Mouse (Mus musculus) liver, embryonic 13.5 days (tissue): ENCODE data around the gene Mknk2. TPM values are rescaled to one million over a fixed set of nuclear protein-coding genes. Genes with fewer than 3 reads are reported as not detected.
"Not testable (repeated sequence)": the region's sequence is repeated elsewhere in the genome, so short reads cannot be mapped to it uniquely, and the experiment has no call there.

Source experiments
- ATAC-seq: fragments of 200-750 bp; cut with Nextera tagmentation; 2 replicates; pipeline ENCODE4 v1.8.0; 2017; ENCODE audit warnings: low read depth, mild to moderate bottlenecking, moderate number of reproducible peaks, moderate library complexity
- DNase-seq: peaks from one replicate; pipeline ENCODE4 v3.0.0; 2022
- H3K27ac ChIP-seq: fragments of 300-500 bp; sonication (generic); 2 replicates; pipeline ENCODE4 v1.5.1; 2015; ENCODE audit warnings: moderate library complexity, mild to moderate bottlenecking, inconsistent platforms
- H3K27me3 ChIP-seq: fragments of 300-500 bp; sonication (generic); 2 replicates; pipeline ENCODE4 v1.6.1; 2015; ENCODE audit warnings: mild to moderate bottlenecking, inconsistent platforms
- H3K36me3 ChIP-seq: fragments of 300-500 bp; sonication (generic); 2 replicates; pipeline ENCODE4 v1.6.1; 2015; ENCODE audit warnings: mild to moderate bottlenecking, inconsistent platforms
- H3K4me1 ChIP-seq: fragments of 300-500 bp; sonication (generic); replicated peaks from 2 replicates; pipeline ENCODE4 v1.6.1; 2015; ENCODE audit warnings: inconsistent platforms
- H3K4me2 ChIP-seq: fragments of 300-500 bp; sonication (generic); 2 replicates; pipeline ENCODE4 v1.6.1; 2015; ENCODE audit warnings: inconsistent platforms, mild to moderate bottlenecking, moderate library complexity
- H3K4me3 ChIP-seq: fragments of 300-500 bp; sonication (generic); replicated peaks from 2 replicates; pipeline ENCODE4 v1.5.1; 2015; ENCODE audit warnings: mild to moderate bottlenecking, inconsistent platforms
- H3K9ac ChIP-seq: fragments of 300-500 bp; sonication (generic); 2 replicates; pipeline ENCODE4 v1.6.1; 2015; ENCODE audit warnings: mild to moderate bottlenecking, inconsistent platforms
- H3K9me3 ChIP-seq: fragments of 300-500 bp; sonication (generic); replicated peaks from 2 replicates; pipeline ENCODE4 v1.6.1; 2016; ENCODE audit warnings: inconsistent platforms
- WGBS: fragments of 180-500 bp; shearing (Covaris S2); methylation state at CpG from one replicate; pipeline ENCODE4 v1.1.7; 2015; ENCODE audit not compliant: insufficient replicate concordance; 5-methylcytosine and 5-hydroxymethylcytosine counted together
- polyA plus RNA-seq: library from polyadenylated mRNA; unstranded; fragments of >200 nt; fragmentation: Nextera tagmentation; extraction: Ambion mirVana; gene quantifications from 2 replicates; pipeline ENCODE4 v1.2.1, GENCODE M21; 2015

Mknk2 gene
- polyA plus RNA-seq, 1 experiment from 2014 or later: 73.8 TPM

DNA sequence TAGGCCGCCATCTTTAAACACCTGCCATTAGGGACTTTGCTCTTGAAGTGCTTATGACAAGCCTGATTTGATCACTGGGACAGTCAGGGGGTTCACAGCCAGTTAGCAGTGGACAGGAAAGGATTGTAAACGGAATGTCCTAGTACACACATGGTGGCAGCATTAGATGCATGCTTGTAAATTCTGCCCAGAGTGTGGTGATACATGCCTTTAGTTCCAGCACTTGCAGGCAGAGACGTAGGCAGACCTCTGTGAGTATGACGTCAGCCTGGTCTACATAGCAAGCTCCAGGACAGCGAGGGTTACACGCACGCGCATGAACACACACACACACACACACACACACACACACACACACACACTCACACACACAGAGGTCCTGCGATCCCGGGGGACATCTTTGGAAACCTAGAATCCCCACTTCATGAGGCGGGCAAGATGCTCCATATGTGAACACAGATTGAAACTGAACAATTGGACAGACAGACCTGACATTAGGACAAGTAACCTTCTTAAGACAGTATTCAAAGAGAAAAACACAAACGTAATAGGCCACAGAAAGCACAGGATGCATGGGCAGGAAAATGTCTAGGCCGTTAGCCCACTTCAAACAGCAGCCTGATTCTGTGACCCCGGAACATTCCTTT is 19.6 kb downstream of the Mknk2 start:
- 0 out of 2 replicates have a peak overlapping the region, but pooled peaks have one; percentile 50 for H3K4me2 ChIP-seq
- H3K9ac ChIP-seq: no peak overlapping the region
- H3K4me1 ChIP-seq: peaks cover 66% of the 10 kb centered on the region
- H3K27ac ChIP-seq: peak overlapping the region; percentile 88
- no peak for ATAC-seq
- no peaks in the 10 kb centered on the region for H3K27me3 ChIP-seq
- no peak for DNase-seq
- 84% methylated on average over 14 of the region's 14 CpGs for whole genome bisulfite sequencing
- H3K36me3 ChIP-seq: no peaks in the 10 kb centered on the region
- H3K9me3 ChIP-seq: no peaks in the 10 kb centered on the region
- H3K4me3 ChIP-seq: no peak overlapping the region

DNA sequence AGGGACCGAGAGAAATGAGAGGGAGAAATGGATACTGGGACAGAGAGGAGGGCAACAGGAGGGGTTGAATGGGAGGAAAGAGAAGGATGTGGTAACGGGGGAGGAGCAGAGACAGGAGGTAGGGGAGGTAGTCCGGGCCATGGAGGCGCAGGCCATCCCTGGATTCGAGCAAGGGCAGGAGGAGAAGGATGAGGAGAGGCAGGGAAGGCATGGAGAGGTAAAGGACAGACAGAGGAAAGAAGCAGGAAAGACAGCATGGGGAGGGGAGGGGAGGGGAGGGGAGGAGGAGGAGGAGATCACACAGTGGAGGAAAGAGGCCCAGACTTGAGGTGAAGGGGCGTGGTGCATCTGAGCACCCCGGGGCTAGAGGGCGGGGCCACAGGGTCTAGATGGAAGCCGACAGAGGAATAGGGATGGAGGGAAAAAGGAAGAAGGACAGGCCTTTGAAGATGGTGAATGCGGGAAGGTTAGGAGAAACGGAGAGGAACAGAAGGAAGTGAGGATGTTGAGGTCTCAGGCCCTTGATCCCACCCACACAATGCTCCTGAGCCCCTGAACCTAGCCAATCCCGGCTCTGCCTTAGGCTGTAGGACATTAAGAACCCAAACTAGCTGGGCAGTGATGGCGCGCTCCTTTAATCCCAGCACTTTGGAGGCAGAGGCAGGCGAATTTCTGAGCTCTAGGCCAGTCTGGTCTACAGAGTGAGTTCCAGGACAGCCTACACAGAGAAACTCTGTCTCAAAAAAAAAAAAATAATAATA is 20.9 kb downstream of the Mknk2 start, which contains the start of gene Btbd2:
Gene Btbd2, minus strand, starts transcription at position 209 of the 761 bp plus-strand sequence.
- Histone ChIP-seq H3K4me2 (peak within 1 kb of the TSS; percentile 93), H3K4me3 (peak within 1 kb of the TSS; percentile 87), H3K27me3 (no peaks in the 10 kb centered on the region), H3K9ac (peak within 1 kb of the TSS; percentile 95), H3K9me3 (no peaks in the 10 kb centered on the region), H3K36me3 (no peaks in the 10 kb centered on the region), H3K4me1 (peaks cover 61% of the 10 kb centered on the region), H3K27ac (peak within 1 kb of the TSS; percentile 88)
- peak; percentile 61 for ATAC-seq
- DNase-seq: peak; percentile 67
- 33% methylated on average over 15 of the region's 15 CpGs for WGBS

DNA sequence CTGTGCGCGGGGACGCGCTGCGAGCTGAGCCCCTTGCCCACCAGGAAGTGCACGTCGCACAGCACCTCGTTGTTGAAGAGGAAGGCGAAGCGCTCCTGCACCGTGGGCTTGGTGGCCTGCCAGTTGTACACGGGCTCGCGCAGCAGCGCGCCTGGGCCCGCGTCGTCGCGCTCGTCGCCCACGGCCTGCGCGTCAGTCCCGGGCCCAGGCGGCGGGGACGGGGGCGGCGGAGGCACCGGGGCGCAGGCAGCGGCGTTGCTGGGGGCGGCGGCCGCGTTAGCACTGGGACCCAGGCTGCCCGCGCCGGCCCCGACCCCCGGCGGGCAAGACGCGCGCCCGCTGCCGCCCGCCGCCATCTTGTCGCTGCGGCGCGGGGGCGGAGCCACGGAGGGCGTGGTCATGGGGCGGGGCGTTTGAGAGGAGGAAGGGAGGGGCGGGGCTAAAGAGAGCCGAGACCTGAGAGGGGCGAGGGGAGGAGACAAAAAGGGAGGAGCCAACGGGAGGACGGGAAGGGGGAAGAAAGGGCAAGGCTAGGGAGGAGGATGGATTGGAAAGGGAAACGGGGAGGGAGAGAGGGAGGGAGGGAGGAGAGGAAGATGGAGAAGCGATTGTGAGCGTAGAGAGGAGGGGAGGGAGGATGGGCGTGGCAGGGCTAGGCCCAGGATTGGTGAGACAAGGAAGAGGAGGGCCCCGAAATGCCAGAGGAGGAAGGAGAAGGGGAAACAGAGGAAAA is 21.6 kb downstream of the Mknk2 start:
- H3K9me3 ChIP-seq: no peaks in the 10 kb centered on the region
- peaks cover 59% of the 10 kb centered on the region for H3K4me1 ChIP-seq
- no peaks in the 10 kb centered on the region for H3K27me3 ChIP-seq
- no peaks in the 10 kb centered on the region for H3K36me3 ChIP-seq
- ATAC-seq (peak; percentile 66), DNase-seq (peak; percentile 93)
- H3K4me3 ChIP-seq: peak overlapping the region; percentile 87
- peak overlapping the region; percentile 95 for H3K9ac ChIP-seq
- WGBS: under 1% methylated on average over 67 of the region's 72 CpGs
- H3K4me2 ChIP-seq: peak overlapping the region; percentile 93
- H3K27ac ChIP-seq: peak overlapping the region; percentile 88

GRCm38 (mm10) chr10:80655406-80656129 is 22.3 kb downstream of the Mknk2 start:
- H3K36me3 ChIP-seq: no peaks in the 10 kb centered on the region
- no peaks in the 10 kb centered on the region for H3K27me3 ChIP-seq
- peak overlapping the region; percentile 87 for H3K4me3 ChIP-seq
- H3K27ac ChIP-seq: peak overlapping the region; percentile 88
- peaks cover 55% of the 10 kb centered on the region for H3K4me1 ChIP-seq
- H3K9me3 ChIP-seq: no peaks in the 10 kb centered on the region
- DNase-seq (no peak), ATAC-seq (peak; percentile 24)
- WGBS: 4% methylated on average over 12 of the region's 12 CpGs
- H3K9ac ChIP-seq: peak overlapping the region; percentile 95
- peak overlapping the region; percentile 93 for H3K4me2 ChIP-seq

DNA sequence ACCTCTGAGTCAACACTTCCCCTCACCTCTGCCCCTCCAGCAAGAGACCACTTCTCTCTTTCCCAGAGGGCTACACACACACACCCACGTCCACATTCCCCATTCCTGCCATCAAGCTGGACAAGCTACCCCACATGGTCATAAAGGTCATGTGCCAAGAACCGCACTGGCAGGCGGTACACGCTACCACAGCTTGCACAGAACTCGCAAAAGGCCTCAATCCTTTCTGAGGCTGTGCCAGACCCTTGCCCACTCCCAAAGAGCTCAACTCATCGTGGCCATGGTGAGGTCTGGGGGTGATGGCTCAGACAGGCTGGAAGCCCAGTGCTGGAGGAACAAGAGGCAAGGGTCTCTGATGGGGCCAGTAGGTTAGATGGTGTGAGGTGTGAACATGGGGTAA is 23.0 kb downstream of the Mknk2 start:
- Histone ChIP-seq H3K4me2 (peak overlapping the region; percentile 93), H3K4me3 (peak overlapping the region; percentile 87; the same call in 1 of the 2 replicates), H3K36me3 (no peaks in the 10 kb centered on the region), H3K4me1 (peaks cover 55% of the 10 kb centered on the region), H3K27me3 (no peaks in the 10 kb centered on the region), H3K27ac (no peak overlapping the region; the same call in 1 of the 2 replicates), H3K9ac (0 out of 2 replicates have a peak overlapping the region, but pooled peaks have one; percentile 95), H3K9me3 (no peaks in the 10 kb centered on the region)
- DNase-seq (no peak), ATAC-seq (no peak)
- 83% methylated on average over 6 of the region's 6 CpGs for WGBS

DNA sequence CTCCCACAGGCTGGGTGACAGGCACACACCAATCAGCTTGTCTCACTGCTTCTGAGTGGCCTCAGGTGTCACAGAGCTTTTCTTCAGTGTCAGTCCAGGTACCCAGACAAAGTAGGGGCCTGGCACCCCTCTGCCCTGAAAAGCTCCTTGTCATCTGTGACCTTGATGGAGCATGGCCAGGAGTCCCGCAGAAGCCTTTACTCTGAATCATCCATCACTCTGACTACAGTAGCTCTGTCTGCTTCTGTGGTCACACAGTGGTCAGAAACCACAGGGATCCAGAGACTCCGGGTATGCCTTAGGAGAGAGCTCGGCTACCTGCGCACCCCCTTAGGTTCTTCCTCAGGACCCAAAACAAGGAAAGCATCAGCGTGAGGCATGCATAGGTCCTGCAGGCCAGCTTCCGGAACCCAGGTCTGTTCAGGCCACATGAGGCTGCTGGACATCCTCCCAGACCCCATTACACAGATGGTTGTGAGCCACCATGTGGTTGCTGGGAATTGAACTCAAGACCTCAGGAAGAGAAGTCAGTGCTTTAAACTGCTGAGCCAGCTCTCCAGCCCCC is 24.7 kb downstream of the Mknk2 start:
- H3K9ac ChIP-seq: no peak overlapping the region
- H3K36me3 ChIP-seq: no peaks in the 10 kb centered on the region
- DNase-seq: no peak
- no peaks in the 10 kb centered on the region for H3K27me3 ChIP-seq
- WGBS: 72% methylated on average over 6 of the region's 6 CpGs
- H3K27ac ChIP-seq: no peak overlapping the region
- H3K4me2 ChIP-seq: no peak overlapping the region
- no peaks in the 10 kb centered on the region for H3K9me3 ChIP-seq
- H3K4me3 ChIP-seq: no peak overlapping the region
- no peak for ATAC-seq
- H3K4me1 ChIP-seq: peaks cover 49% of the 10 kb centered on the region

DNA sequence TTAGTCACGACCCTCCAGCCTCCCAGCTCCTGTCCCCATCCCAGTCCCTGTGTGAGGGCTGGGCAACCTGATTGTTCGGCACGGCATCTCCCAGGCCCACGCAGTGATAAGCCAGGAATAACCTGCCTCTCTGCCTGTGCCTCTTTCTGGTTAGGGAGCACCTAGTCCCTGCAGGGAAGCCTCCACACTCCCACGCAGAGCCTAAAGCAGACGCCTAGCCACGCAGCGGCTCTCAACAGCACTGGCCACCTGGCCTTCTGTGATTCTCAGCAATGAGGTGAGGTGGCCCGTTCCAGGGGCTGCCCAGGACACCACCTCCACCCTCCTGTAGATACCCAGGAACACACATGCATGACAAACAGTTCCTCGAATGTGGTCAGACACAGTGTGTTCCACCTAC is 27.5 kb downstream of the Mknk2 start:
- H3K27ac ChIP-seq: no peak overlapping the region
- ATAC-seq (no peak), DNase-seq (no peak)
- no peaks in the 10 kb centered on the region for H3K27me3 ChIP-seq
- peaks cover 24% of the 10 kb centered on the region for H3K4me1 ChIP-seq
- peaks cover 10% of the 10 kb centered on the region for H3K36me3 ChIP-seq
- H3K9ac ChIP-seq: no peak overlapping the region
- no peaks in the 10 kb centered on the region for H3K9me3 ChIP-seq
- H3K4me2 ChIP-seq: no peak overlapping the region
- 79% methylated on average over 10 of the region's 10 CpGs for WGBS
- no peak overlapping the region for H3K4me3 ChIP-seq

DNA sequence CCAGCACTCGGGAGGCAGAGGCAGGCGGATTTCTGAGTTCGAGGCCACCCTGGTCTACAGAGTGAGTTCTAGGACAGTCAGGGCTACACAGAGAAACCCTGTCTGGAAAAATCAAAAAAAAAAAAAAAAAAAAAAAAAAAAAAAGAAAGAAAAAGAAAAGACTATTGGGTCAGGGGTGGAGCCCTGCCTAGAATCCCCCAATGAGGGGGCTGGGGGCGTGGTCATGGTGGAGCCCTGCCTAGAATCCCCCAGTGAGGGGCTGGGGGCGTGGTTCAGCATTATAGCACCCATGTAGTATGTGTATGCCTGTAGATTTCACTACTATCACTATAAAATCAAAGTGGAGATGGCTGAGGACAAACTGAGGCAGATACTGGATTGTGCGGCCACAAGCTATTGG is 28.0 kb downstream of the Mknk2 start:
- not testable (repeated sequence) for H3K27ac ChIP-seq, H3K27me3 ChIP-seq, H3K4me2 ChIP-seq, DNase-seq, H3K4me3 ChIP-seq, ATAC-seq, H3K9me3 ChIP-seq, H3K9ac ChIP-seq
- peaks cover 14% of the 10 kb centered on the region for H3K36me3 ChIP-seq
- 78% methylated on average over 6 of the region's 6 CpGs for WGBS
- H3K4me1 ChIP-seq: peaks cover 19% of the 10 kb centered on the region

DNA sequence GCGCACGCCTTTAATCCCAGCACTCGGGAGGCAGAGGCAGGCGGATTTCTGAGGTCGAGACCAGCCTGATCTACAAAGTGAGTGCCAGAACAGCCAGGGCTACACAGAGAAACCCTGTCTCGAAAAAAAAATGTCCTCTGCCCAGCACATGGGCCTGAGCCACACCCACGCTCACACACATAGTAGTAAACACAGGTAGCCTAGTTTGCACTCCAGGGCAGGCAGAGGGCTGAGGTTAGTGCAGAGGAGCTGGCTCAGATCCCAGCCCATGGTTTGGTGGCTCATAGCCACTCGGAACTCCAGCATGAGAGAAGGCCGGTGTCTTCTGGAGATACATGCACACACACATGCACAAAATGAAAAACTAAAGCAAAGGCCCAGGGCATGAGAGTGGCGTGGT is 31.0 kb downstream of the Mknk2 start:
- H3K4me2 ChIP-seq: no peak overlapping the region
- H3K36me3 ChIP-seq: peaks cover 41% of the 10 kb centered on the region
- H3K9me3 ChIP-seq: no peaks in the 10 kb centered on the region
- 0 out of 2 replicates have a peak, but pooled peaks cover 3% of the 10 kb centered on the region for H3K4me1 ChIP-seq
- H3K27me3 ChIP-seq: no peaks in the 10 kb centered on the region
- WGBS: 81% methylated on average over 10 of the region's 10 CpGs
- H3K9ac ChIP-seq: no peak overlapping the region
- no peak overlapping the region for H3K27ac ChIP-seq
- DNase-seq: no peak
- ATAC-seq: no peak
- H3K4me3 ChIP-seq: no peak overlapping the region

GRCm38 (mm10) chr10:80635345-80635744 is 42.6 kb downstream of the Mknk2 start:
- H3K4me2 ChIP-seq: no peak overlapping the region
- peaks cover 72% of the 10 kb centered on the region for H3K36me3 ChIP-seq
- peaks cover 26% of the 10 kb centered on the region for H3K4me1 ChIP-seq
- 67% methylated on average over 6 of the region's 6 CpGs for WGBS
- H3K27ac ChIP-seq: peak overlapping the region; percentile 40
- no peaks in the 10 kb centered on the region for H3K27me3 ChIP-seq
- H3K4me3 ChIP-seq: no peak overlapping the region
- no peak overlapping the region for H3K9ac ChIP-seq
- DNase-seq (no peak), ATAC-seq (no peak)
- H3K9me3 ChIP-seq: no peaks in the 10 kb centered on the region
